Mouse (Mus musculus) natural killer cell, adult 2 months (primary cell): ENCODE data around the gene Catsper3.

Source experiments
- DNase-seq, 2 experiments: peaks; one replicate each; pipeline ENCODE4 v3.0.0; 2022; ENCODE audit warnings: low spot score in 2 of 2

The Catsper3 gene

DNA sequence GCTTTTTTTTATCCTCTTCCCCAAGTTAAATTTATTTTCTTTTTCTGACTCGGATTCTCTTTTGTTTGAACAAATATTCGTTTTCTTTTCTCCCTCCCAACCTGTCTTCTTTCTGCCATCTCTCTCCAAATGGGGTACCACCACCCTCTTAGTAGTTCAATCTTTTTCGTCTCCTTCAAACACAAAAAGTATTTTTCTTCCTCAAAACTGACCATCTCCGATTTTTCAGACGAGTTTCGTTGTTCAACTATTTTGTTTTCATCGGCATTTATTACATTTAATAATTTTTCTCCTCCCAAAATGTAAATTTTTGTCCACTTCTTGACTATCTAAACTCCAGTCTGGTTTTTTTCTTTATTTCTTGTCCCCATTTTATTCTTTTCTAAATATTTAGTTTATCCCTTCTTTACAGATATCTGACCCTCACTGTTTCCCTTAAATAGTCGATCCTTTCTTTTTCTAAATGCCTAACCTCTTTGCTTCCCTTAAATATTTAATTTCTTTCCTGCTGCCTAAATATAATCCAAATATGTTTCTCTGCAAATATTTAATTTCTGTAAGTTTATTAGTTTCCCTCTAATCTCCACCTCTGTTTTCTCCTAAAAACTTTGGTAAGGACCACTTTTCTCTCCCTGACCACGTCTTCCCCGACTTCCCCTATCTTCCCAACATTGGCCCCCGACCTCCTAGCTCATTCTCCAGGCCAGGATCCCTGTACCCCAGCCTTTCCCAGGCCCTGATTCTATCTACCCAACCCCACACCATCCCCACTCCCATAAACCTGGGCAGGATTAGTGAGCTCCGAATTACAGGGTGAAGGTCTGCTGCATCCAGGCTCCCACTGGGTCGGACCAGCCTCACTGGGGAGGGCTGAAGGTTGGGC lies 42.7 kb downstream of the Catsper3 start:
- no peak for DNase-seq

DNA sequence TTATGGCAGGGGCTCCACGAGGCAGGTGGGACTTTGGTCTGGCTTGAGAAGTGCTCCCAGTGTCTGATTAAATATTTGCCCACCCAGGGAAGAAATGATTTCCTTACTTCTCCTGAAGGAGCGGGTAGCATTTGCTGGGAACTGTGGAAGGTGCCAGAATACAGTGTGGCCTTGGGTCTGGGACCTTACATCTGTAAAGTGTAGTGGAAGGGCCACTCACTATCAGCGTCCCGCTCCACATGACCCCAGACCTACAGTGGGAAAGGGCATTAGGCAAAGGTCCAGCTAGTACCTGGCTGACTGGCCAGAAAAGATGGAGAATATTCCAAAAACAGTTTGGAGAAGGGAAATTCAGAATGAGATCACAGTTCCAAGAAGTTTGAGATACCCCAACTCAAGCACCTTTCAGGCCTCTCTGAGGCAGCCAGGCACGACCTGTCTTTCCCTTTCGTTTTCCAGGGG lies 43.3 kb downstream of the Catsper3 start:
- DNase-seq, result no peak

DNA sequence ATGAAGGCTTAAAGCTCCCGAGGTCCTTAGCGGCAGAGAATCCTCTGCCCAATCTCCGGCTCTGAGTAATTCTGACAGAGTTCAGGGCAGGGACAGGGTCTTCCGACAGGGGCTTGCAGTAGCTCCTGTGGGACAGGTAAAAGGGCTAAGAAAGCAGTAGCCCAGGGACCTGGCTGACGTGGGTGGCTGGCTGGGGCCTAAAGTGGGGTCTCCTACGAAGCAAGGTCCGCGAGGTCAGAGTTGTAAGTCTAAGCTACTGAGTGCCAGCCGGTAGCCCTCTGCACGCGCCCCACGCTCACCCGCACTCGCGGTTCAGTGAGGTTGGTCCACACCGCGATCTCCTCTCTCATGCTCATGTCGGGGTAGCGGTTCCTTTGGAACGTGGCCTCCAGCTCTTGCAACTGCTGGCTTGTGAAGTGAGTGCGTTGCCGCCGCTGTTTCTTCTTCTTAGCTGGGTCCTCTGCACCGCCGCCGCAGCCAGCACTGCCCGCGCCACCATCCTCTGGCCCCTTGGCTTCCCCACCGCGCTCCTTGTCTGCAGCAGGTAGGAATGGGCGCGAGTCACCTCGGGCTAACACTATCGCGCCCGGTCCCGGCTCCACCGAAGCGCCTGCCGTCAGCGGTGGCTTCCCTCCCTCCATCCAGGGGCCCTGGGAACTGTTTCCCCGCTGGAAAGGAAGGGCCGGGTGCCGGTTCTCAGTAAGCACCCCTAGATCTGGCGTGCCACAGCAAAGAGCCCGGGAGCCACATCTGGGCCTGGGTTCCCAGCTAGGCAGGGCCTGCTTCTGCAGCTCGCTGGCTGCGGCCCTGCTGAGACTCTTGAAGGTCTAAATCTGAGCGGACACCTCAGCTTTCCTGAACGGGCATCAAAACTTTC lies 44.0 kb downstream of the Catsper3 start:
- DNase-seq, result no peak

DNA sequence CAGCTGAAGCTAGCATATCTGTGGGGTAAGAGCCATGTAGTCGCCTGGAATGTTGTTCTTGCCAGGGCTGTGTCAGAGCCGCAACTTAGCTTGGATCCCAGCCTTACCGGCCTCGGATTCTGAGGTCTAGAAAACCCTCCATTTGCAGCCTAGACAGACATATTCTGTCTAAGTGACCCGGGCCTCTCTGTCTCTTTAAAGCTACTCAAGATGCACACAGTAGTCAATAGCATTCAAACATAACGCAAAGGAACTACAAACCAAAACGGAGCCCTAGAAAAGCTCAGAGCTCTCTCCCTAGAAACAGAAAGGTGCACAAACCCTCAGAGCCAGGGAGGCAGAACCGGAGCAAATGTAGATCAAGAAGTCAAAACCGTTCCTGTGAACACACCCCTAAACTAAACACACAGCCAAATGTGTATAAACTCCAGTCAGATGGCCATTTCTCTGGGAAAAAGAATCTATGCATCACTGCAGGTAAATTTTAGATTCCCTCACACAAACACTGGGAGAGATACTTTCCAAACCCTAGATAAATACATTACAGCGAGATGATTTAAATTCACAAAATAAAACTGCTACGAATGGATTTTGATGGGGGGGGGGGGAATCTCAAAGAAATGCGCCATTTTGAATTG lies 44.8 kb downstream of the Catsper3 start:
- DNase-seq, result no peak

DNA sequence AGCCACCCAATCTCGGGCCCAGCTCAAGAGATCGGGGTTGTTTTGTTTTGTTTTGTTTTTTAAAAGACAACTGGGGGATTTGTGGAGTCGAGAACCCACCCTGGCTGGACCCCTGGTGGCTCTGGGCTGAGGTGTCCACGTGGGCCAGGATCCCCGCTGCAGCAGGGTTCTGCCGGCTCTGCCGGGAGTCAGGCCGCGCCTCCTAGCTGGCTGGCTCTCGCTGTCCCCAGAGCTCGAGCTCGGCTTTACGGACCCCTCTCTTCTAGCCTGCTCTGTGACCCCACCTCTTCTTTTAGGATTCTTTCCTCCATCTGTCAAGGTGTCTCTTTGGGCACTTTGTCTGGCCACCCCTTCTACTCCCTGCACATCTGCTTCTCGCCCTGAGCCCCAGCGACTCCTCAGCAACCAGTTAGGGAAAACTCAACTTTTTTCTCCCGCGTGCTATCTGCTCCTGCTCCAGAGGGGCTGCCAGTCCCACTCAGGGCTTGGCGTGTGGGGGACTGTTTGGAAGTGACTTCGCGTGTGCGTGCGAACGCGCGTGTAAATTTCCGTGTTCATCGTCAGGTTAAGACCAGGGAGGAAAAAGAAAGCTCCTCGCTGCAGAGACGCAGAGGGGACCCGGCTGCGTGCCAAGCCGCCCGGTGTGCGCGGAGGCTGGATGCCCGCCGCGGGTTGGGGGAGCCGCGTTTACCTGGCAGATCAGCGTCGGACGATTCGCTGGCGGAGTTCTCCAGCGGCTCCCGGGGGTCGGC lies 45.9 kb downstream of the Catsper3 start:
- no peak for DNase-seq

DNA sequence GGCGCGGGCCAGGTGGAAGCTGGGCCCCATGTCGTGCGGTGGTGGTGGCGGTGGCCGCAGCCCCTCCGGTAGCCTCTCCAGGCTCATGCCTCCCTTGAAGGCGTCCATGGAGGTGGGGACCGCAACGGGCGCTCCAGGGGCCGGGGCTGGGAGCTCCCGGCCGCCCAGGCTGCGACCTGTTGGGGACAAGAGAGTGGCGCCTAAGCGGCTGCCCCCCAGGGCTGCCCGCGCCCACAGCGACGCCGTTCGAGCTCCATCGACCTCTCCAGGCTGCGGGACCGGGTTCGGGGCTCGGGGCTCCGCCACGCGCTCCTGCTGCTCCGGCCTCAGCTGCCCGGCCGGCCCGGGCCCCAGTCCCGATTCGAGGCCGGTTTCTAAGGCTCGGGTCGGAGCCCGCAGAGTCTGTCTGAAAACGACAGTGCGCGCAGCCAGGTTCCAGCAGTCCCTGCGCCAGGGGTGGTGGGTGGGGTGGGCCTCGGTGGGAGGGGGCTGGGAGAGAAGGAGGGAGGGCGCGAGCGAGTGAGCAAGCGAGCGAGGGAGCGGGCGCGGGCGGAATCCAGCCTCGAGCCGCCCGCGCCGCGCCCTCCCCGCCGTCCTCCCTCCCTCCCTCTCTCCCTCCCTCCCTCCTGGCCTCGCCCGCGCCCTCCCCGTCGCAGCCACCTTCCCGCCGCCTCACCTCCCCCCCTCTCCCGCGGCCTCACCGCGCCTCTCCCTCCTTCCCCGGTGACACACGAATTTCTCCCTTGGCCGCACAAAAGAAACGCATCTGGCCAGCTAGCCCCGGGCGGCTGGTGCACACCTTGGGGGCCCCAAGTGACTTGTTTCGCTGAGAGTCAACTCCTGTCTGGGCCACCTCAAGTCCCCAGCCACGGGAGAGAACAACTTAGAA lies 46.7 kb downstream of the Catsper3 start:
- no peak for DNase-seq

DNA sequence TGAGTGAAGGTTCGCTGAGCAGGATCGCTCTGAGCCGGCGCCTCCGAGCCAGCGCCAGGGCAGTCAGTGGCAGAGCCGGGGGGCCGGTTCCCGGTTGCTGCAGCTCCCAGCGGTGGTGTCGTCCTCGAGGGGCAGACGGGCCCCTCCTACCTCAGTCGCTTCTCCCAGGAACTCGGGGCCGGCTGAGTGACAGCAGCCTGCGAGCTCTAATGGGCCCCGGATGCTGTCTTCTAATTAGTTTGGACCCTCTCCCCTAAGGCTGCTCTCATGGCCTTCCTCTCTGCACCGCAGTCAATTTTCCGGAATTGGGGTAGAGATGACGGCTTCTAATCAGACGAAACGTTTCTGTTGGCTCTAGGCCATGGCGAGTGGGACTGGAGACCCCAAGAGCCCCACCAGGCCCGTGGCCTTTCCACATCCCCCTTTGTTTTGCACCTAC lies 47.4 kb downstream of the Catsper3 start:
- DNase-seq, result no peak

DNA sequence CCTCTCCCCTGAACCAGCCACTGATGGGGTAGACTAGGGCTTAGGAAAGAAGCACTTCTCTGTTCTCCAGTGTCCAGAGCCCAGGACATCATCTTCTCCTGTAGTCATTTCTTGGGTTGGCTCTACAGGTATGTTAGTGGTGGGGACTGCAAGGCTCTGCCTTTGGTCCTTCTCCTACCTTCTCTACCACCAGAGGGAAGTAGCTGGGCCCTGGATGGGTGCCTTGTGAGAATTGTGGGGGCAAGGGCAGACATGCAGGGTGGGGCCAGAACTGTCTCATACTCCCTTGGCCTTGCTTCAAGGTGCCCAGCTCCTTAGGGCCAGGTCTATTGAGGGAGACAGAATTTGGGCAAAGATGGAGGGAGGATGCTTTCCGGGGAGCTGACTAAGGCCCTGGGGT lies 48.2 kb downstream of the Catsper3 start:
- DNase-seq, result no peak

DNA sequence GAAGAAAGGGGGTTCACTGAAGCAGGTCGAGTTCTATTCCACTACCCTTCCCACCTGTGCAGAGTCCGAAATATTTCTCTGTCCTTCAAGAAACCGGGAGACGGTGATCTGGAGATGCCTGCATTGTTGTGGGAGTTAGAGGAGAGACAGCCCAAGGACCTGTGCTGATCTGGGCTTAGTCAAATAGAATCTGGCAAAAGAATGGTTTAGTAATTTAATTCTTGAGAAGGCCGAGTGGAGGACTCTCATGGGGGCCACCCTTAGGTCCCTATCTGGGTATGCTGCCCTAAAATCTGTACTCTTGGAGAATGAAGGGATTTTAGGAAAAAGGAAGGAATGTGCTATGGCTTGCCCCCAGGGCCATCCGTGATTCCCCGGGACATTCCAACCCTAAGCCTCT lies 49.6 kb downstream of the Catsper3 start:
- no peak for DNase-seq

DNA sequence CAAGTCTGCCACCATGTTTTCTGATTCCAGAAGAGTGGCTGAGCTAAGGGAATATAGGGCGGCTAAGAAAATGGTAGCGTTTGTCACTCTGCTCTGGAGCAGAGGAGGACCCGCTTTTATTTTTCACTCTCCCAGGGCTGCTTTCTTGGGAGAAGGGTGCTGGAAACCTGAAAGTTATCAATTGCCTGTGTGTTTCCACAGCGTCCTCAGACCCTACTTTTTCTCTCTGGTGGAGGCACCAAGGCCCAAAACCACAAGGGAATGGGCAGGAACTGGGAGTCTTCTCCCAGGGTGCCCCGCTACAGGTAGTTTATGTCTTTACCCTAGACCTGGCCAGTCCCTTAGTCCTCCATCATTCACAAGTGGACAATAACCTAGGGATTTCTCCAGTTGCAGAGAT lies 50.3 kb downstream of the Catsper3 start:
- no peak for DNase-seq

DNA sequence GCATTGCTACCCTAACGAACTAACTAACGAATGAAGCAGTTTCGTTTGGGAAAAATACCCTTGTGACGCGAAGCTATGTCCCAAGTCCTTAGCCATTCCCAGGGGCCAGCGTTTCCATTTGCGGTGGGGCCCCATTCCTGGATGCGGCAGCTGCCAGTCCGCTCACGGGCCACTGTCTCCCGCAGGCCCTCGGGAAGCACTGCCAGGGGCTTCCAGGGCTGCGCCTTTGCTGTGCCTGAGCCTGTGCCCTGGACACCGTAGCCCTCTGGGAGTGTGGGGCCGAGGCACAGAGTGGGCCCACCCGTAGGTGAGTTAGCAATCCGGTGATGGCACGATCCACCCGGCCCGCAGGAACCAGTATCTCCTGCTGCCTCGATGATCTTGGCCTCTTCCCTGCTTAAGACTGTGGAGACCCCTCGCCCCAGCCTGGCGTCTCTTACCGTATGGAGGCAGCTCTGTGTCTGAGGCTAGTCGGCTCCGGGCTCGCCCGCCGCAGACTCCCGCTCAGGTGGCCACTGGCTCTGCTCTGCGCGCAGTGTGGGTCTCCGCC lies 51.3 kb downstream of the Catsper3 start:
- no peak for DNase-seq

DNA sequence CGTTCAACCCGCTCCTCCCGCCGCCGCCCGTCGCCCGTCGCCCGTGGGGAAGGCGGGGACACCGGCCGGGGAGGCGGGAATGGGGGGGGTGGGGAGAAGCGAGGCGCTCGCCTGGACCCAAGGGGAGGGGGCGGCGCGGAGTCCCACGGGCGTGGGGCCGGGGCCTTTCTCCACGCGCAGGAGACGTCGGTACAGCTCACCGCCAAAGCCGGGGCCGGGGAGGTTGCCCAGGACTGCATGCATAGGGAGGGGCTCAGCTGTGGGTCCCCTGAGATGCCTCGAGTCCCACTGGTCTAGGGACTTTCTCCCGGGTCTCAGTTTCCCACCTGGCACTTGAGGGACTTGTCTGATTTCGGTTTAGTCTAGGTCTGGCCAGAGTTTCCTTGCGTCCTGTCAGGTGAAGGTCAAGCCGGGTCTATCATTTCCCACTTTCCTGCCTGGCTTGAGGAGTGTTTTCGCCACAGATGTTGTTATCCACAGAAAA lies 51.8 kb downstream of the Catsper3 start, which contains the start of gene Pitx1:
Gene Pitx1, minus strand, starts transcription at position 51 of the 484 bp plus-strand sequence.
- no peak for DNase-seq

DNA sequence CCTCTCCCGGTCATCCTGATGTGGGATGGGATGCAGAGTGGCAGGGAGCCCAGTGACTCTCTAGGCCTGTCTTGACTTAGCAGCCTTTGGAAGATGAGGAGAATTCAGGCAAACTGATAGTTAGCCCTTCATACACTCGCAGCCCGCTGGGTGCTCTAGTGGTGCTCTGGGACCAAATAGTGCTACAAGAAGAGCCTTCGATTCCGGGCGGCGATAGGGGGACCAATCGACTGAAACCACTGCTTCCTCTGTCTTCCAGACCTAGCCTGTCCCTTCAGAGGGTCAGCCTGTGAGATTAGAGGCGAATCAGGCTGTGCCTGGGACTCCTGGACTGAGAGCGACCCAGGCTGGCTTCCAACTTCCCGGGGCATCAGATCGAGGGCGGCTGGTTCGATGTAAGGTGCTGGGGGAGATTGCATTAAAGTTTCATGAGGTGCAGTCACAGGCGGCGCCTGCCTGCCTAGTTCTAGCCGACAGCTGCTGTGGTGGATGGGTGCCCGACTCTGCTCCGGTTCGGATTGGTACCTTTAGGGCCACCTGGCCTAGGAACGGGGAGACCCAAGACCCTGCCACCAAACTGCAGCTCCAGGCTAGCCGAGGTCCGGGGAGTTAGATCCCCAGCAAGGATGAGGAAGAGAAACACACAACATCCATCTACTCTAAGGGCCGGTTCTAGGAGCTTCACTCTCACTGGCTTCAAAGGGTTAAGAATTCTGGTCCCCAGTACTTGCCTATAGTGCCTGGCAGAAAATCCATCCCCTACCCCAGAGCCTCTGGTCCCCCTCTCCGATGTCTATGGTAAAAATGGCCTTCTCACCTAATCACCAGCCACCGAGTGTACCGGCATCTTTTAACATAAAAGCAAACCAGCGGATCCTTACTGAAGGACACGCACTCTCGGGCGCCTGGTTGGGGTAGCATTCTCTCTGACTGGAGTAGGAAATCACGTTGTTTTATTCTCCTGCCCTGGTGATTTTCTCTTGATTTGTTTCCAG lies 52.7 kb downstream of the Catsper3 start:
- DNase-seq, result no peak

DNA sequence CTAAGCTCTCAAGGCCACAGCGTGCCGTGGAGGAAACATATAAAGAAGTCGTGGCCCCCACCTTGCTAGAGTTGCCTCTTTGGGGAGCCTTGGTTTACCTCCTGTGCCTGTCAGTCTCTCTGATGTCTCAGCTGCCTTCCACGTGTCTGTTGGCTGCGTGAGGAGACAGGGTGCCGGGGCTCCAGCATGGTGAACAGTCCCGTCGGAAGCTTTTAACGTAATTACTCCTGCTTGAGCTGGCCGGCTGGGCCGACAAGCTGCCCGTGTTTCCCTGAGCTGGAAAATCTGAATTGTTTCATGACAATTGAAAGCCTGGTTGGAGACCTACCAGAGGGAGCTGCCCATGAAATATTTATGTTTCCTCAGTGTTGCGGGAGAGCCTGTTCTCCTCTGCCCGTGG lies 55.9 kb downstream of the Catsper3 start:
- DNase-seq, result no peak

DNA sequence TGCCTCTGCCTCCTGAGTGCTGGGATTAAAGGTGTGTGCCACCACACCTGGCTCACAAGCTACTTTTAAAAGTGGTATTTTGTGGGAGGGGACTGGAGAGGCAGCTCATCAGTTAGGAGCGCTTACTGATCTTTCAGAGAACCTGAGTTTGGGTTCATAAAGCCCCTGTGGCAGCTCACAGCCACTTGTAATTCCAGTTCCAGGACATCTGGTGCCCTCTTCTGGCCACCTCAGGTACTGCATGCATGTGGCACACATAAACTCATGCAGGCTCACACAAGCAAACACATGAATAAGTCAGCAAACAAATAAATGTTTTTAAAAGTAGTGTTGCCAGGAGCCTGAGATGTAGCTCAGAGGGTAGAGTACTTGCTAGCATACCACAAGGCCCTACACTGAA lies 59.3 kb downstream of the Catsper3 start:
- no peak for DNase-seq

DNA sequence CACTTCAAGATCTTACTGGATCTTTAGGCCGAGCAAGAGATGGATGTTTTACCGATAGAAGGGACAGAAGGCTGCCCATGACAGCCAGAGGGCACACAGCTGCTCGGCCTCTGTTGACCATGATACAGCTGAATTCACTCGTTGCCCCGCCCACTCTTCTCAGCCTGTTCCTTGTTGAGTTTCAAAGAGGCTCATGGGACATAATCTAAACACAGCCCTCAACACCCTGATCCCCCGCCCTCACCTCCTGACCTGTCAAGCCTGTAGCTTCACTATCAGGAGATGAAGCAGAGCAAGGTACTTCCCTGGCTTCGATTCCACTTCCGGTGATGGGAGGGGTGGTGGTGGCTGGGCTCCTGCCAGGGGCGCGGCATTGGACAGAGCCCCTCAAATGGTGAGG lies 63.4 kb downstream of the Catsper3 start:
- DNase-seq, result no peak

DNA sequence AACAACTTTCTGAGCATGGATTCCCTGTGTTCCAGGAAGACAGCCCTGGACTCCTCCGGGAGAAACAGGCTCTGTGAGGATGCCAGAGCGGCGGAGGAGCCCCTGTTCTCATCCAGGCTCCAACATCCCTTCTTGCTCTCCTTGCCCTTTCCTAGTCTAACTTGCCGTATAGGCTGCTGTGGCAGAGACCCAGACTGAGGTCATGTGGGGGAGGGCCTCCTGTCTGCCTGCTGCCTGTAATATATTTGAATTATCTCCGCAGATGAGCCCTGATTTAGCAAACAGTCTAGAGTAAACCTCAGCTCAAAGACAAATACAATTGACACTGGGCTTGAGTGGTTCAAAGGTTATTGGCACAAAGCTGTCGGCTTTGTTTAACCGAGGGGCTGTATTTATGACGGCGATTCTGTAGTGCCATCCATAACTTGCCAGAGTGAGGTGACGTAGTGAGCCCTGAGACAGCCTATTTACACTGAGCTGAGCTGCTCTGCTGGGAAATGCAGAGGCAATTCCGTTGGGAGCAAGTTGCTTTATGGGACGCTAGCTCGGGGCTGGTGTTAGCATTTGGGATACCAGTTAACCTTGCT lies 64.3 kb downstream of the Catsper3 start:
- no peak for DNase-seq

DNA sequence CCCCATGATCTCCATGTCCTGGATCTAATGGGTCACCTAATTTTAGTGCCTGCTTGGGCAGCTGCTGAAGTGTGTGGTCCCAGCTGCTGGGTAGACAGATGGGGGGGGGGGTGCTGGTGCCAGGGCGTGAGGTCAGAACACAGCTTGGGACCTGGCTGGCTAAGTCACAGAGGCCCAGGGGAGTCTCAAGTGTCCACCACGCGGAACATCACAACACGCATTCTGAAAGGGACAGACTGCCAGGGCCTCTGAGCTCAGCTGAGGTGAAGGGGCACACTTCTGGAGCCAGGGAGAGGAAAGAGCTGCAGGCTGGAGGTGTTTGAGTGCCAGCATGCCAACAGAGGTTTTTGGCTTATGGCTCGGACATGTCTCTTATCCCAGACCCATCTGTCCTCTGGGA lies 66.4 kb downstream of the Catsper3 start:
- DNase-seq, result no peak
